Mouse (Mus musculus): ENCODE measurements around the gene Gm20403. TPM values are rescaled to one million over a fixed set of nuclear protein-coding genes. Genes with fewer than 3 reads are reported as not detected.
A peak's percentile ranks its signal among the peaks of the same experiment; 100 is the strongest.

Gene Gm20403
- polyA plus RNA-seq, 1 experiment from 2014 or later = not detected

DNA sequence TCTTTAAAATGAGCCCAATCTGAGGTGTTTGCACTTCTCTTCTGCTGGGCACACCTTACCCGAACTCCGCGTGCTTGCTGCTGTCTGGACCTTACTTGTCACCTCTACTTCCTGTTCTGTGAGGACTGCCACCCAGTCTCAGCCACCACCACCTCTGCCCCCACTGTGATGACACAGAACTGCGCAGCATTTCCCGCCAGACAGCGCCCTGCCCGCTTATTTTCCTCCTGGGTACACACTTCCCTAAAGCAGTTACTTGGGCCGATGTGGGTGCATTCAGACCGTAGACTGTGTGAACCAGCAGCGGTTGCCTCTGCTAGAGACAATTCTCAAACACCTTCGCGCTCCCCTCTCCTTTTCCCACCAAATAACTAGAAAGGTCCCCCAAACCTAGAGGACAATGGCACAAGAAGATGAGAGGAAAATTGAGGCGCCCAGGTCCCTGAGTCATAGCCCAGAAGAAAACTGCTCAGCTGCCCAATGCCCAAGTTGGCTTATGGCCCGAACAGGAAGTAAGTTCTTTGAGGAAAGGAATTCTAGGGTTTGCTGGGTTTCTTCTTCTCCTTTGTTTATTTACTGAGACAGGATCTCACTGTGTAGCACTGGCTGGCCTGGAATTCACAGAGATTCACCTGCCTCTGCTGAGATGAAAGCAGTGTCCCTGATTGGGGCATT, 12.8 kb upstream of the Gm20403 start:
- peak overlapping the region; percentile 78 for H3K27ac ChIP-seq
- peak overlapping the region; percentile 10; the same call in 1 of the 2 replicates for H3K4me3 ChIP-seq (ENCODE audit: inconsistent target)
- no peaks in the 10 kb centered on the region for H3K79me2 ChIP-seq (ENCODE audit: inconsistent target)
- 1% methylated on average over 14 of the region's 14 CpGs for WGBS (ENCODE audit: missing documents)
- H3K36me3 ChIP-seq (ENCODE audit: inconsistent target) = no peaks in the 10 kb centered on the region

DNA sequence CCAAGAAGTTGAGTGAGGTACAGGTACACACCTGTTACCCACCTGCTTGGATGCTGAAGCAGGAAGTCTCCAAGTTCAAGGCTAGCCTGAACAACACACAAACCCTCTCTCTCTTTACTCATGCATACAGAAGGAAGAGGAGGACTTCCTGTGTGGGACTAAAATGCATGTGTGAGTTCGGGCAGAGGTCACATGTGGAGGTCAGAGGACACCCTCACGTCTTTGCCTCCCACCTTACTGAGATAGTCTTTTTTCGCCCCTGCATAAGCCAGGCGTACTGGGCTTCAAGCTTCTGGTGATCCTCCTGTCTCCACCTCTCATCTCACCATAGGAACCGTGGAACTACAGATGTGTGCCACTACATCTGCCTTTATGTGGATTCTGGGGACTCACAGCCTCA, 12.1 kb upstream of the Gm20403 start:
- Histone ChIP-seq H3K4me3 (ENCODE audit: inconsistent target) (no peak overlapping the region), H3K79me2 (ENCODE audit: inconsistent target) (no peaks in the 10 kb centered on the region), H3K36me3 (ENCODE audit: inconsistent target) (no peaks in the 10 kb centered on the region), H3K27ac (peak overlapping the region; percentile 78)
- WGBS (ENCODE audit: missing documents) = 34% methylated on average over 3 of the region's 5 CpGs

DNA sequence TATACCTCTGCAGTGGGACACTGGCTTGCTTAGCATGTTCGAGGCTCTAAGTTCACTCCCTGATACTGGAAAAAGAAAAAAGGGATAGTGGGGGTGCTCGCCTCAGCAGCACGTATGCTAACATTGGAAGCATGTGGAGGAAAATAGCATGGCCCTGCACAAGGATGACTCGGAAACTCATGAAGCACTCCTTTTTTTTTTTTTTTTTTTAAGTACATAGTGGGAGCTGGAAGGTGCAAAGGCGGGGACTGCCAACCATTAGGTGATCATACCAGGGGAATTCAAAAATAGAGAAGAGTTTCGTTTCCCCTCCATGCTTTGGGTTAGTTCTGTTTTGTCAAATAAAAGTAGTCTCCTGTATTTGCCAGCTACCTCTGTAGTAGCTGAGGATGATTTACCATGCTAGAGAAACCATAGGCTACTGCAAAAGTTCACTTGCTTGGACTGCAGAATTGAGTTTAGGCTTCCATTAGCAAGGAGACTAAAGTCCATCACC, 10.7 kb upstream of the Gm20403 start:
- 89% methylated on average over 6 of the region's 6 CpGs for WGBS (ENCODE audit: missing documents)

DNA sequence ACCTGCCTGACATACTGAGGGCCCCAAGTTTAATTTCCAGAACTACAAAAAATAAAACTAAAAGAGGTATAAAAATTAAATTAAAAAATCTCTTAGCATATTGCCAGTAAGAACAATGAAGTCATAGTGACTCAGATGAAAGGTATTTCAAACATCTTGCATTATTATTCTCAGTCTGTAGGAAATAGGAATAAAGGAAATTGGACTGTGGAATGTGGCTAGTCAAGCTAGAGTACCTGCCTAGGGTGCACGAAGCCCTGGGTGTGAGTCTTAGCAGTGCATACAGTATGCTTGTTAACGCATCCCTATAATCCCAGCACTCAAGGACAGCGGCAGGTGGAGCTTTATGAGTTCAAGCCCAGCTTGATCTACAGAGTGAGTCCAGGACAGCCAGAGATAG, 9.6 kb upstream of the Gm20403 start:
- WGBS (ENCODE audit: missing documents) = 97% methylated on average over 3 of the region's 3 CpGs
- H3K36me3 ChIP-seq (ENCODE audit: inconsistent target) = no peaks in the 10 kb centered on the region

More for the DNA sequence above, 10.7 kb upstream of the Gm20403 start:
- H3K4me3 ChIP-seq (ENCODE audit: inconsistent target) = no peak overlapping the region
- H3K36me3 ChIP-seq (ENCODE audit: inconsistent target) = no peaks in the 10 kb centered on the region
- no peak overlapping the region for H3K27ac ChIP-seq
- no peaks in the 10 kb centered on the region for H3K79me2 ChIP-seq (ENCODE audit: inconsistent target)

DNA sequence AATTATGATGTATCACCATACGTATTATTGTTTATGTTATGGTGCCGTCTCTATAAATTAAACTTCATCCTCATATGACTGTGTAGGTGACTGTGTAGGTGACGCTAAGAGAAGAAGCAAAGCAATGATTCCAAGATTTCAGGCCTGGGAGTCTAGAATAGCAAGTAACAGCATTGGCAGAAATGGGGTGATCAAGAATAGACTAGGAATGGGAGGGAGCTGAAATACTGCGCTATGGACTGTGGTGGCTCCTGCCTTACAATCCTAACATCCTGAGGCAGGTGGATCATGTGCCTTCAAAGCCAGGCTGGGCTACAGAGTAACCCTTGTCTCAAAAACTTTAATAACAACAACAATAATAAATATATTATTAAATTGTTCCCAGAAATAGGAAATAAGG, 8.1 kb upstream of the Gm20403 start:
- no peak overlapping the region for H3K27ac ChIP-seq
- no peaks in the 10 kb centered on the region for H3K79me2 ChIP-seq (ENCODE audit: inconsistent target)
- H3K36me3 ChIP-seq (ENCODE audit: inconsistent target) = no peaks in the 10 kb centered on the region
- H3K4me3 ChIP-seq (ENCODE audit: inconsistent target) = no peak overlapping the region
- 95% methylated on average over 4 of the region's 4 CpGs for WGBS (ENCODE audit: missing documents)

More for the DNA sequence above, 9.6 kb upstream of the Gm20403 start:
- Histone ChIP-seq H3K79me2 (ENCODE audit: inconsistent target) (no peaks in the 10 kb centered on the region), H3K27ac (no peak overlapping the region), H3K4me3 (ENCODE audit: inconsistent target) (no peak overlapping the region)

DNA sequence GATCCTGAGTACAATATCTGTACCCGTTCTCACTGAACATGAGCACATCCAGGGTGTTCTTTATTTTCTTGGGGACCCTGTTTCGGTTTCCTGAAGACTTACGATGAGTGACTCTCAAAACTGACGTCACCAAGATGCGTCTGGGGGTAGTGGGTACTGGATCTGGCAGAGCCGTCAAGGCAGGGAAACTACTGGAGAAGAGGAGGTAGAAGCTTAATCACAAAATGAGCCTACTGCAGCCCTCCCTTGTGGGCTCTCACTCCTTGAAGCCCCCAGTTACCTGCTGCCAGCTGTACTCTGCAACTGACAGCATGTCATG, 7.7 kb upstream of the Gm20403 start:
- H3K36me3 ChIP-seq (ENCODE audit: inconsistent target) = no peaks in the 10 kb centered on the region
- no peak overlapping the region for H3K27ac ChIP-seq
- H3K79me2 ChIP-seq (ENCODE audit: inconsistent target) = no peaks in the 10 kb centered on the region
- no peak overlapping the region for H3K4me3 ChIP-seq (ENCODE audit: inconsistent target)
- WGBS (ENCODE audit: missing documents) = 51% methylated on average over 6 of the region's 6 CpGs

DNA sequence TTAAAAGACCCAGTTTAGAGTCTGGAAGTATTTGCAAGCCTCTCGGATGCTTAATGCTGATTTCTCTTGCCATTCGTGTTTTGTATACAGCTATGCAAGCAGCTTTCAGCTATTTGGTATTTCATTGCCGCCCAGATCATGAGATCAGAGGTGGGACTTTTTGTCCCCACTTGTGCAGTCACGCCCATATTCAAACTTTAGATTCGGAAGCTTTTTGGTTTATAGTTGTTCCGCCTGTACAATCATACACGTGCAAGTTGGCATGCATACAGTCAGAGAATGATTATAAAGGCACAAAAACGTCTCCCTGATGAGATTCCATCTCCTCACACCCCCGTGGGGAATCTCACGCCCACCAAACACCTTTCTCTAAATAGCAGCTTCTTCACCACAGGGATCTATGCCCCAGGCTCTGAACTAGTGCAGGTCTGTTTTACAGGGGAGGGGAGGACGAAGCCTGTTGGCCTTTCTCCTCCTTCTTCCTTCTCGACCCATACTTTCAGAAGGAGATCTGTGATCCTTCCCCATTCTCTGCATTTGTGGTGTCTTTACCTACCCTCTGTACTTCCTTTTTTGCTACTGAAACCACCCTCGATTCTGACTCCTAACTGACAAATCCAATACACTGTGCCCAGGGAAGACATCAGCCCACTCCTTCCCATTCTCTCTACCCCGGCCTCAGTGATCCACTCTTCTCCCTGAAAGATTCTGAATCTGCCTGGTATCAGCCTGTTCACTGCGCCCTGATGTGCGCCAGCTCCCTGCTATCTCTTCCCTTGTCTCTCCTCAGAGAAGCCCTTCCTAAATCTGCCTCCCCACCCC, 7.1 kb upstream of the Gm20403 start:
- H3K27ac ChIP-seq = peak overlapping the region; percentile 5; the same call in 1 of the 2 replicates
- H3K4me3 ChIP-seq (ENCODE audit: inconsistent target) = no peak overlapping the region
- no peaks in the 10 kb centered on the region for H3K79me2 ChIP-seq (ENCODE audit: inconsistent target)
- H3K36me3 ChIP-seq (ENCODE audit: inconsistent target) = no peaks in the 10 kb centered on the region
- WGBS (ENCODE audit: missing documents) = 32% methylated on average over 16 of the region's 16 CpGs

DNA sequence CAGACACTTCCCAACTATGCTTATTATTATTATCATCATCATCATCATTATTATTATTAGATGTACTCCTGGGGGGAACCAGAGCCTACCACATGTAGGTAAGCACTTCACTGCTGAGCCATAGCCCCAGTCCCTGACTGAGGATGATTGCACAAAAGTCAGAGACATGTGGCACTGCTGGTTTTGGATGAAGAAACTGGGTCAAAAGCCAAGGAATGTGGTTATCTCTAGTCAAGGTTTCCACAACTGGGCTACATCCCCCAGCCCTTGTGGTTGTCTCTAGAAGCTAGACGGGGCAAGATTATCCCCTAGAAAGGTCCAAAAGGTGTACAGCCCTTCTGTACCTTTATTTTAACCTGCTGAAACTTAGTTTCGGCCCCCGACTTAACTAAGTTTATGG, 6.5 kb upstream of the Gm20403 start:
- Histone ChIP-seq H3K4me3 (ENCODE audit: inconsistent target) (no peak overlapping the region), H3K27ac (no peak overlapping the region), H3K79me2 (ENCODE audit: inconsistent target) (no peaks in the 10 kb centered on the region), H3K36me3 (ENCODE audit: inconsistent target) (no peaks in the 10 kb centered on the region)
- WGBS (ENCODE audit: missing documents) = 82% methylated on average over 3 of the region's 3 CpGs

DNA sequence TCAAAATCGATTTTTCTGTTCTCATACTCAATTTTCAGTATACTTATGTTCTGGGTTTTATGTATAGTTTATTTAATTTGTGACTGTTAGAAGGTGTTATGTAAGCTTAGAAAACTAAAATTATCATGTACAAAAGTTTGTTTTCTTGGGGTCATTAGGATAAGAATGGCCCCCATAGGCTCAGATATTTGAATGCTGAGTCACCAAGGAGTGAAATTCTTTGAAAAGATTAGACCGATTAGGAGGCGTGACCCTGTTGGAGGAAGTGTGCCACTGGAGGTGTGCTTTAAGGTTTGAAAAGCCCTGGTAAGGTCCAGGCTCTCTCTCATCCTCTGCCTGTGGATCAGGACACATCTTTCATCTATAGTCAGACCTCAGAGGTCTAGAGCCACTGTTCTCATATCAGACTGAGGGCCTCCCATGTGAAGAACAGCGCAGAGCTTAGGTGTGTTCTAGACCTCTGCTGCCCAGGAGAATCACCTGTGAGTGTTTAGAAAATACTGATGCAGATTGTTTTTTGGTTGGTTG, 2.1 kb upstream of the Gm20403 start:
- Histone ChIP-seq H3K36me3 (ENCODE audit: inconsistent target) (no peaks in the 10 kb centered on the region), H3K27ac (no peak overlapping the region), H3K79me2 (ENCODE audit: inconsistent target) (peaks cover 15% of the 10 kb centered on the region), H3K4me3 (ENCODE audit: inconsistent target) (no peak overlapping the region)
- WGBS (ENCODE audit: missing documents) = 96% methylated on average over 4 of the region's 4 CpGs

DNA sequence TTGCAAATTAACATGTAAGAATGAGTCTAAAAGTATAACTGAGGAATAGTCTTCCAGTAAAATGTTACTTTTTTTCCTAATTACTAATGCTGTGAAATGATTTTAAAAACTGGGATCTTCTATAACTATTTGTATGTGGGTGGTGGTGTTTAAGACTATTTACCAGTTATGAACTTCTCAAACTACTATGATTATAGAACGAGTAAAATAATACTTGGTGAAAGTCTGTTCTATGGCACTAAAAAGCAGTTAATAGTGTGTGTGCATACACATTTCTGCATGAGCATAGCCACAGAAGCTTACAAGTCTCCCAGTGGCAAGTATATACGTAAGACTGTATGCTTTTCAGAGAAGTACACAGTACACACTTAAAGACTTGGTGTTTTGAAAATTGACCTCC, 827 bp upstream of the Gm20403 start:
- Histone ChIP-seq H3K27ac (peak overlapping the region; percentile 78; the same call in 1 of the 2 replicates), H3K79me2 (ENCODE audit: inconsistent target) (peaks cover 28% of the 10 kb centered on the region), H3K4me3 (ENCODE audit: inconsistent target) (no peak overlapping the region), H3K36me3 (ENCODE audit: inconsistent target) (no peaks in the 10 kb centered on the region)
- WGBS (ENCODE audit: missing documents) = 88% methylated on average over 2 of the region's 2 CpGs

DNA sequence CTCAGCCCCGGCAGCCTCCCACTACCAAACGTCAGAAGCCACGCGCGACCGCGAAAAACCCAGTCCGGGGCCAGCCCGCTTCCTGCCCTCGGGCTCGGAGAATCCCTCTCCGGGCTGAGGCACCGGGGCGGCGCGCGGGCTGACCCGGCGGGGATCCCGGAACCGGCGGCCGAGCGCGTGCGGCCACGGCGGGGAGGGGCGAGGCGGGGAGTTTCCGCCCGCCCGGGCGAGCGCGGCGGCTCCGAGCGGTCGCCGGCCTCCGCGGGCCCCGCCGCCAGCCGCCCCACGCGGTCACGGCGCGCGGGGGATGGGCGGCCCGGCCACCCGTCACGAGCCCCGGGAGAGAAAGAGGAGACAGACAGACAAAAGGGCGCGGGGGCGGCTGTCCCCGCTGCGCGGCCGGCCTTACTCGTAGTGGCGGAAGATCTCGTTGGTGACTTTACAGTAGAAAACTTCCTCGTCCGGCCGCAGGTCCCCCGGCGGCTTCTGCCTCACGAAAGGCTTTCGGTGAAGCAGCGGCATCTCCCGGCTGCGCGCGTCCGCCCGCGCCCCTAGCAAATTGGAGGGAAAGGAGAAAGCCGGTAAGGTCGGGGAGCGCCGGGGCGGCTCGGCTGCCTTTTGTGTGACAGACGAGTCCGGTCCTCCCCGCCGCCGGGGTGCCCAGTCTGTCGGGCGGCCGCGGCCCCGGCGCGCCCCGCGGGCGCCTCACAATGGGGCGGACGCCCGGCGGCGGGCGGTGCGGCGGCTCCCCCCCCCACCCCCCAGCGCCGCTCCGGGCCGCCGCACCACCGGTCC, 875 bp downstream of the Gm20403 start:
- WGBS (ENCODE audit: missing documents) = under 1% methylated on average over 81 of the region's 117 CpGs
- H3K36me3 ChIP-seq (ENCODE audit: inconsistent target) = no peaks in the 10 kb centered on the region
- H3K4me3 ChIP-seq (ENCODE audit: inconsistent target) = peak overlapping the region; percentile 50
- H3K27ac ChIP-seq = no peak overlapping the region
- peaks cover 45% of the 10 kb centered on the region for H3K79me2 ChIP-seq (ENCODE audit: inconsistent target)

DNA sequence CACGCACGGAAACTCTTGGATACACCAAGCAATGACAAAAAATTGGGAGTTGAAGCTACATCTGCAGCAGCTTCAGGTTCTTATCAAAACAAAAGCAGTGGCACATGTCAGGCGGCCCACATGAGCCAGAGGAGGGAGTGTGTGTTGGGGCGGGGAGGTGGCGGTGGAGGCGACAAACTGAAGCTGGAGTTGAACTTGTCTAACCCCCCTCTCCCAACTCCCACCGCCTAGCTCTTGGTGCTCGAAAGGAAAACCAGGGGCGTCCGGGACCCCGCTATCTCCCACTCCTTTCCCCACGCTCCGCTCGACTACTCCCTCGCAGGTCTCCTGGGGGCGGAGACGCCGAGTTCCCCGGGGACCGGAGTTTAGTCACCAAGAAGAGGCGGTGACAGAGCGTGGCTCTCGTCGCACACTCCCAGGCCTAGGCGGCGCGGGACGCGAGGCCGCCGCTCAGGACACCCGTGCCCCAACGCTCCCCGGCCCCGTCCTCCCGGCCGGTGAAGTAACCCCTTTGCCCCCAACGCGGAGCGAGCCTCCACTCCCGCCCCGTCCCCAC, 1.6 kb downstream of the Gm20403 start:
- Histone ChIP-seq H3K79me2 (ENCODE audit: inconsistent target) (peaks cover 51% of the 10 kb centered on the region), H3K4me3 (ENCODE audit: inconsistent target) (peak overlapping the region; percentile 50), H3K27ac (peak overlapping the region; percentile 28; the same call in 1 of the 2 replicates), H3K36me3 (ENCODE audit: inconsistent target) (no peaks in the 10 kb centered on the region)
- under 1% methylated on average over 41 of the region's 42 CpGs for WGBS (ENCODE audit: missing documents)

DNA sequence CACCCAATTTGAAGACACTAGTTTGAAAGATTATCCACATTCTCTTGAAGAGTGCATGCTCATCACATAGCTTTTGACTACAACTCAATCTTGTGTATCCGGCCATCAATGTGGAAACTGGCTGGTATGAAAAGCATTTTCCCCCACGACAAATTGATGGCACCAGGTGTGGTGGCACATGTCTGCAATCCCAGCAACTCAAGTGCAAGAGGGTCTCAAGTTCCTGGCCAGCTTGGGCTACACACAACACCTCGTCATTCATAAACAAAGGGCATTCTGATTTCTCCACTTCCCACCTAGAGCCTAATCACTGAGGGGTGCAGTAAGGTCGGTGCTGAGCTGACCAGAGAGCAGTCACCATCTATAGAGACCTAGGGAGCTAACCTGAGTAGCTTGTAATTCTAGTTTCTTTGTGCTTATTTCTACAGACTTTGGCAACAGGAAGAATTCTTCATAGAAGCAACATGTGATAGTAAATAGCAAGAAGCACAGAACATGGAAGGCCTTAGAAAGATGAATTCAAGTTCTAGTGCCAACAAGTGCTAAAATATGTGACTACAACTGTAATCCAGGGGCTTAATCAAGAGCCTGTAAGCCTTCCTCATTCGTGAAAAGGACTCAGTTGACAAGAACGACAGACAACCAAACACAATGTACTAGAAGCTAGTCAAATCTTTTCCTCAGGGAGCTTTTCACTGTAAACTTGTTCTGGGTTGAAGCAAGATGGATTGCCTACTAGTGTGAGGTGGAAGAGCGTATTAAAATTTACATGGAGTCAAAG, 3.2 kb downstream of the Gm20403 start:
- Histone ChIP-seq H3K4me3 (ENCODE audit: inconsistent target) (no peak overlapping the region), H3K36me3 (ENCODE audit: inconsistent target) (no peaks in the 10 kb centered on the region), H3K27ac (no peak overlapping the region), H3K79me2 (ENCODE audit: inconsistent target) (peaks cover 68% of the 10 kb centered on the region)
- 87% methylated on average over 7 of the region's 7 CpGs for WGBS (ENCODE audit: missing documents)
